Mouse (Mus musculus): ENCODE results near the gene Usp48. TPM values are rescaled to one million over a fixed set of nuclear protein-coding genes. Genes with fewer than 3 reads are reported as not detected.

The Usp48 gene
- 38.2 and 44.9 TPM in 2 replicates for polyA plus RNA-seq (2012; rRNA removed)

GRCm38 (mm10) chr4:137593601-137594495 lies at the start of gene Usp48:
TSS of gene Usp48 (plus strand) at chr4:137593755.

DNA sequence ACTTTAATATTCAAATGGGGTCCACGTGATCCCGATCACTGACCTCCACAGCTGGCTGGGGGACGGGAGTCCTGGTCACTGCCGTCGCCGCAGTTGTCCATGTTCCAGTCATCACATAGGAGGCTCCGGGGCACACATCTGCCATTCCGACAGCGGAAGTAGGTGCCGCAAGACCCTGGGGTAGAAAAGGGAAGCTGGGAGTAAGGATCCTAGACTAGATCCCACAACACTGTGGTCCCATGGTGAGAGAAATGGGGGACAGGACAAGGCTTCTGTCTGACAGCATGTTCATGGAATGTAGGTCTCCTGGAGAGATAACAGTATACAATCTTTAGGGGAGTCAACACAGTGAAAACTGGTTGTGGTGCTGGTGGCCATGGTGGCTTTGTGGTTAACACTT lies 19.1 kb upstream of the Usp48 start, which contains the start of gene Ldlrad2:
TSS of gene Ldlrad2 (minus strand) at position 101 of the 400 bp plus-strand sequence.

DNA sequence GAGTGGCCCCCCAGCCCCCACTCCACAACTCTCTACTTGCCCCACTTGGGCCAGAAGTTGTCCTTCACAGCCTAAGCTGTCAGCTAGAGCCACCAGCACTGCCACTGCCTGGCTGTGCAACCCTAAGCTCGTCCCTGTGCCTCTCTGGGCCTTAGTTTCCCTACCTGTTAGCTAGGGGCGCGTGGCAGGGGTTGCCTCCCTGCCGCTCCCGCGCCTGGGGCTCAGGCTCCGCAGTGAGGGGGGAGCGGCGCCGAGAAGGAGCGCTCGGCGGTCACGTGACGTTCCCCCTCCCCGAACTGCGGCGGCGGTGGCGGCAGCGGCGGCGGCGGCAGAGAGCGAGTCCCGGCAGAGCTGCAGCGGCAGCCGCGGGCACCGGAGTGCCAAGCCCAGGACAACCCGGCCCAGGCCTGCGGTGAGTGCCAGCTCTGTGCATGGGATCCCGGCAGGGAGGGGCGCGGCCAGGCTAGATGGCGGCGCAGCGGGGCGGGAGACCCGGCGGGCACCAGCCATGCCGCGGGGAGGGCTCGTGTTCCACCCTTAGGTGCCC lies 71.0 kb downstream of the Usp48 start, which contains the start of gene Rap1gap:
TSS of gene Rap1gap (plus strand) at position 294 of the 547 bp plus-strand sequence.

Other genes with a start within 250 kb of the Usp48 start
- 35.4 and 41.6 TPM in 2 replicates for gene Cdc42, start 236.0 kb upstream of the Usp48 start, polyA plus RNA-seq (2012; rRNA removed)
- 3.4 TPM in 1 of 2 replicates, not detected in the other for gene Cela3a, start 184.0 kb upstream of the Usp48 start, polyA plus RNA-seq (2012; rRNA removed)
- gene Cela3b, start 163.2 kb upstream of the Usp48 start, polyA plus RNA-seq (2012; rRNA removed): 3.0 and 3,890 TPM in 2 replicates
- 0.22 TPM in 1 of 2 replicates, not detected in the other for gene 1700013G24Rik, start 140.5 kb upstream of the Usp48 start, polyA plus RNA-seq (2012; rRNA removed)
- gene Hspg2, start 125.0 kb upstream of the Usp48 start, polyA plus RNA-seq (2012; rRNA removed): 54.2 and 80.3 TPM in 2 replicates
- gene Ldlrad2, start 19.2 kb upstream of the Usp48 start, polyA plus RNA-seq (2012; rRNA removed): not detected in 2 replicates
- 321 and 330 TPM in 2 replicates for gene Rap1gap, start 71.0 kb downstream of the Usp48 start, polyA plus RNA-seq (2012; rRNA removed)
- gene Alpl, start 202.6 kb downstream of the Usp48 start, polyA plus RNA-seq (2012; rRNA removed): 4.7 and 5.2 TPM in 2 replicates

All from colon, adult 2 months (tissue).